Mouse (Mus musculus) small intestine, adult 2 months (tissue): Measurements from ENCODE around the gene Sec24b. TPM values are rescaled to one million over a fixed set of nuclear protein-coding genes. Genes with fewer than 3 reads are reported as not detected.
A peak's percentile ranks its signal among the peaks of the same experiment; 100 is the strongest.

ENCODE experiments used
- H3K27ac ChIP-seq: fragments of 200-500 bp; 2 replicates; pipeline ENCODE4 v1.5.1; 2012; ENCODE audit warnings: low read depth, low read length, control low read depth, inconsistent platforms; ENCODE audit not compliant: insufficient read depth
- H3K27me3 ChIP-seq: fragments of 200-500 bp; 2 replicates; pipeline ENCODE4 v1.6.1; 2012; ENCODE audit warnings: mild to moderate bottlenecking, moderate library complexity, low read length, inconsistent platforms; ENCODE audit not compliant: control insufficient read depth, insufficient read depth
- H3K36me3 ChIP-seq: fragments of 200-500 bp; 2 replicates; pipeline ENCODE4 v1.6.1; 2012; ENCODE audit warnings: mild to moderate bottlenecking, low read length, control low read depth, inconsistent platforms; ENCODE audit not compliant: control insufficient read depth, insufficient read depth
- H3K4me1 ChIP-seq: fragments of 200-500 bp; 2 replicates; pipeline ENCODE4 v1.6.1; 2012; ENCODE audit warnings: low read length, inconsistent platforms, mixed read lengths; ENCODE audit not compliant: control insufficient read depth, insufficient read depth, insufficient read length
- H3K4me3 ChIP-seq: fragments of 200-500 bp; 2 replicates; pipeline ENCODE4 v1.5.1; 2012; ENCODE audit warnings: low read depth, mild to moderate bottlenecking, control low read depth, inconsistent platforms, low read length, moderate library complexity
- CTCF ChIP-seq: fragments of 200-500 bp; IDR thresholded peaks from 2 replicates; pipeline ENCODE4 v1.5.1; 2012; ENCODE audit warnings: low read depth, mild to moderate bottlenecking, control low read depth, inconsistent platforms, low read length, moderate library complexity, mixed read lengths; ENCODE audit not compliant: insufficient replicate concordance, insufficient read length; ENCODE audit errors: extremely low read depth
- POLR2A ChIP-seq: fragments of 200-500 bp; IDR thresholded peaks from 2 replicates; pipeline ENCODE4 v1.6.1; 2012; ENCODE audit warnings: low read depth, mild to moderate bottlenecking, control low read depth, inconsistent platforms, low read length, moderate library complexity
- WGBS: fragments of 180-500 bp; shearing (Covaris S2); methylation state at CpG from one replicate; pipeline ENCODE4 v1.1.7; 2018; 5-methylcytosine and 5-hydroxymethylcytosine counted together
- polyA plus RNA-seq: library from polyadenylated mRNA; depleted of rRNA; stranded (reverse); fragments of >200 nt; gene quantifications from 2 replicates; pipeline ENCODE4 v1.2.3, GENCODE M21; 2012

Gene Sec24b
- polyA plus RNA-seq, 1 experiment = 53.7 TPM

GRCm38 (mm10) chr3:130073085-130073484 is 11.7 kb upstream of the Sec24b start:
- no peak overlapping the region for H3K27ac ChIP-seq
- no peak overlapping the region for H3K4me3 ChIP-seq
- no peak for TF ChIP-seq CTCF
- no peak for TF ChIP-seq POLR2A
- H3K27me3 ChIP-seq = no peaks in the 10 kb centered on the region
- H3K4me1 ChIP-seq = no peaks in the 10 kb centered on the region
- WGBS = 21% methylated on average over 10 of the region's 10 CpGs
- H3K36me3 ChIP-seq = no peaks in the 10 kb centered on the region

GRCm38 (mm10) chr3:130071918-130072317 is 10.6 kb upstream of the Sec24b start:
- WGBS = 57% methylated on average over 2 of the region's 2 CpGs
- Histone ChIP-seq H3K27ac (no peak overlapping the region), H3K36me3 (no peaks in the 10 kb centered on the region), H3K4me3 (no peak overlapping the region), H3K4me1 (no peaks in the 10 kb centered on the region), H3K27me3 (no peaks in the 10 kb centered on the region)
- TF ChIP-seq POLR2A (no peak), CTCF (no peak)

- 2% methylated on average over 62 of the region's 92 CpGs for WGBS
- TF ChIP-seq CTCF = peak; percentile 47; the same call in 1 of the 2 replicates
- TF ChIP-seq POLR2A = no peak; the same call in 1 of the 2 replicates
- no peaks in the 10 kb centered on the region for H3K27me3 ChIP-seq
- H3K4me1 ChIP-seq = peaks cover 15% of the 10 kb centered on the region; the same call in 1 of the 2 replicates
- H3K27ac ChIP-seq = peak overlapping the region; percentile 79
- no peaks in the 10 kb centered on the region for H3K36me3 ChIP-seq
- peak overlapping the region; percentile 100 for H3K4me3 ChIP-seq
These were observed 840 bp downstream of the Sec24b start for GRCm38 (mm10) chr3:130060396-130061029.

- under 1% methylated on average over 41 of the region's 42 CpGs for WGBS
- Histone ChIP-seq H3K36me3 (no peaks in the 10 kb centered on the region), H3K27me3 (no peaks in the 10 kb centered on the region), H3K4me1 (peaks cover 15% of the 10 kb centered on the region; the same call in 1 of the 2 replicates), H3K4me3 (peak overlapping the region; percentile 100), H3K27ac (peak overlapping the region; percentile 72)
- TF ChIP-seq POLR2A = no peak
- TF ChIP-seq CTCF = no peak
These were observed 1.5 kb downstream of the Sec24b start for GRCm38 (mm10) chr3:130059805-130060395.

GRCm38 (mm10) chr3:130058488-130058887 is 2.9 kb downstream of the Sec24b start:
- Histone ChIP-seq H3K4me3 (no peak overlapping the region), H3K27ac (no peak overlapping the region), H3K27me3 (no peaks in the 10 kb centered on the region), H3K4me1 (peaks cover 17% of the 10 kb centered on the region; the same call in 1 of the 2 replicates), H3K36me3 (no peaks in the 10 kb centered on the region)
- 68% methylated on average over 2 of the region's 2 CpGs for WGBS
- TF ChIP-seq POLR2A (no peak), CTCF (no peak)

- TF ChIP-seq CTCF = no peak
- TF ChIP-seq POLR2A = no peak
- no peaks in the 10 kb centered on the region for H3K27me3 ChIP-seq
- H3K27ac ChIP-seq = no peak overlapping the region
- H3K4me3 ChIP-seq = no peak overlapping the region
- peaks cover 20% of the 10 kb centered on the region; the same call in 1 of the 2 replicates for H3K4me1 ChIP-seq
- 64% methylated on average over 14 of the region's 14 CpGs for whole genome bisulfite sequencing
- H3K36me3 ChIP-seq = no peaks in the 10 kb centered on the region
These were observed 3.6 kb downstream of the Sec24b start for GRCm38 (mm10) chr3:130057569-130058345.
